Mouse (Mus musculus) embryonic fibroblast, embryonic 13.5 days (primary cell): ENCODE measurements around the gene Dbr1. TPM values are rescaled to one million over a fixed set of nuclear protein-coding genes. Genes with fewer than 3 reads are reported as not detected.

Experiments used
- H3K27ac ChIP-seq: 2 replicates; pipeline ENCODE4 v1.5.1; 2012; ENCODE audit warnings: low read length, control low read depth, inconsistent platforms; ENCODE audit not compliant: insufficient read depth
- H3K4me1 ChIP-seq: 2 replicates; pipeline ENCODE4 v1.6.1; 2011; ENCODE audit warnings: low read length; ENCODE audit not compliant: control insufficient read depth, insufficient read depth
- H3K4me3 ChIP-seq: 2 replicates; pipeline ENCODE4 v1.5.1; 2011; ENCODE audit warnings: mild to moderate bottlenecking, control low read depth, low read length; ENCODE audit not compliant: insufficient read depth
- CTCF ChIP-seq: IDR thresholded peaks from 2 replicates; pipeline ENCODE4 v1.5.1; 2011; ENCODE audit warnings: mild to moderate bottlenecking, control low read depth, low read length, moderate library complexity, borderline replicate concordance; ENCODE audit not compliant: insufficient read depth
- POLR2A ChIP-seq: IDR thresholded peaks from 2 replicates; pipeline ENCODE4 v1.6.1; 2011; ENCODE audit warnings: low read depth, mild to moderate bottlenecking, control low read depth, low read length, moderate library complexity
- polyA plus RNA-seq: library from polyadenylated mRNA; stranded (reverse); fragments of >200 nt; gene quantifications from 2 replicates; pipeline ENCODE4 v1.2.4, GENCODE M21; 2011; ENCODE audit warnings: low read depth; ENCODE audit not compliant: missing spikeins, insufficient read length

Gene Dbr1
- polyA plus RNA-seq, 1 experiment, result 18.3 TPM

DNA sequence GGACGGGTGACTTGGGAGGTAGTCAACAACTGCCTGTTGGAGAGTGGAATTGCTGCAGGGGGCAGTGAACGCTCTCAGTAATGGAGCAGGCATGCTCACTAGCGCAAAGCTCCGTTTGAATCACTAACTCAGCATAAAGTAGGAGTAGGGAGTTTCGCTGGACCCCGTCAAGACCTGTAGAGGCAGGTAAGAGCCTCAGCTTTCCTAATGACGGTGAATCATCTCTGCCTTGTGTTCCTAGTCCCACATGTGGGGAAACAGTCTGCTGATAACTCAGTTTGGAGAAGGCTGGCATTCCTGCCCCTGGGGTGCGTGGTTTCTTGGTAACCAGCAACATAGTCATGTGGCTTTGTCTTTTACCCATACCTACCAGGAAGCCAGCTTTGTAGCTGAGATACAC is 56.7 kb downstream of the Dbr1 start:
- TF ChIP-seq POLR2A, result no peak
- no peak for TF ChIP-seq CTCF
- Histone ChIP-seq H3K4me1 (peaks cover 11% of the 10 kb centered on the region; the same call in 1 of the 2 replicates), H3K27ac (no peak overlapping the region), H3K4me3 (no peak overlapping the region; the same call in 1 of the 2 replicates)

Other genes with a start within 250 kb of the Dbr1 start
- gene Esyt3, start 217.2 kb upstream of the Dbr1 start, polyA plus RNA-seq, result 0.11 TPM in 1 of 2 replicates, not detected in the other
- gene Mras, start 138.4 kb upstream of the Dbr1 start, polyA plus RNA-seq, result 29.5 and 35.3 TPM in 2 replicates
- not detected in 2 replicates for gene Nme9, start 124.3 kb upstream of the Dbr1 start, polyA plus RNA-seq
- gene Armc8, start 6.9 kb upstream of the Dbr1 start, polyA plus RNA-seq, result 23.9 and 32.3 TPM in 2 replicates
- not detected in 2 replicates for gene A4gnt, start 36.7 kb downstream of the Dbr1 start, polyA plus RNA-seq
- gene Dzip1l, start 53.7 kb downstream of the Dbr1 start, polyA plus RNA-seq, result 26.5 and 29.9 TPM in 2 replicates
- gene Cldn18, start 141.5 kb downstream of the Dbr1 start, polyA plus RNA-seq, result not detected in 2 replicates